Mouse (Mus musculus) heart, embryonic 14.5 days (tissue): Measurements from ENCODE around the gene Lpcat1. TPM values are rescaled to one million over a fixed set of nuclear protein-coding genes. Genes with fewer than 3 reads are reported as not detected.
A peak's percentile ranks its signal among the peaks of the same experiment; 100 is the strongest.

Experiments used
- ATAC-seq: fragments of 200-750 bp; cut with Nextera tagmentation; 2 replicates; pipeline ENCODE4 v1.8.0; 2017; ENCODE audit warnings: low read depth, moderate TSS enrichment; ENCODE audit not compliant: insufficient number of reproducible peaks, insufficient read depth, low FRiP score
- H3K27ac ChIP-seq, 2 experiments: fragments of 200-500 bp in 1 of 2; fragments of 300-500 bp in 1 of 2; sonication (generic) in 1 of 2; replicated peaks in 1 of 2; 2 replicates each; pipeline ENCODE4 v1.5.1; 2012 to 2014; ENCODE audit warnings: low read depth in 2 of 2, low read length in 2 of 2, control low read depth in 1 of 2, mild to moderate bottlenecking in 1 of 2, mixed read lengths in 1 of 2; ENCODE audit not compliant: control insufficient read depth in 1 of 2, insufficient read depth in 1 of 2
- H3K27me3 ChIP-seq: fragments of 300-500 bp; sonication (generic); 2 replicates; pipeline ENCODE4 v1.6.1; 2014; ENCODE audit warnings: mild to moderate bottlenecking, low read length, control low read depth; ENCODE audit not compliant: control insufficient read depth, insufficient read depth
- H3K36me3 ChIP-seq: fragments of 300-500 bp; sonication (generic); 2 replicates; pipeline ENCODE4 v1.6.1; 2014; ENCODE audit warnings: mild to moderate bottlenecking, control low read depth, low read length, mixed read lengths; ENCODE audit not compliant: control insufficient read depth, insufficient read depth
- H3K4me1 ChIP-seq, 2 experiments: fragments of 200-500 bp in 1 of 2; fragments of 300-500 bp in 1 of 2; sonication (generic) in 1 of 2; 2 replicates each; pipeline ENCODE4 v1.6.1; 2012 to 2014; ENCODE audit warnings: low read length in 2 of 2, control low read depth in 1 of 2, mixed read lengths in 1 of 2; ENCODE audit not compliant: control insufficient read depth in 2 of 2, insufficient read depth in 2 of 2
- H3K4me2 ChIP-seq: fragments of 300-500 bp; sonication (generic); 2 replicates; pipeline ENCODE4 v1.6.1; 2014; ENCODE audit warnings: mild to moderate bottlenecking, low read length
- H3K4me3 ChIP-seq, 2 experiments: fragments of 200-500 bp in 1 of 2; fragments of 300-500 bp in 1 of 2; sonication (generic) in 1 of 2; 2 replicates each; pipeline ENCODE4 v1.5.1; 2012 to 2014; ENCODE audit warnings: low read length in 2 of 2, mild to moderate bottlenecking in 2 of 2, control low read depth in 1 of 2, low read depth in 1 of 2, moderate library complexity in 1 of 2; ENCODE audit not compliant: control insufficient read depth in 1 of 2, insufficient read depth in 1 of 2
- H3K9ac ChIP-seq: fragments of 300-500 bp; sonication (generic); 2 replicates; pipeline ENCODE4 v1.6.1; 2014; ENCODE audit warnings: mild to moderate bottlenecking, low read length
- H3K9me3 ChIP-seq: fragments of 300-500 bp; sonication (generic); 2 replicates; pipeline ENCODE4 v1.6.1; 2016; ENCODE audit warnings: low read length, control low read depth; ENCODE audit not compliant: control insufficient read depth
- WGBS: fragments of 180-500 bp; shearing (Covaris S2); extraction: QIAGEN DNeasy Blood & Tissue Kit; methylation state at CpG from one replicate; pipeline ENCODE4 v1.1.7; 2014; 5-methylcytosine and 5-hydroxymethylcytosine counted together
- polyA plus RNA-seq: library from polyadenylated mRNA; unstranded; fragments of >200 nt; fragmentation: Nextera tagmentation; extraction: Ambion mirVana; gene quantifications from 2 replicates; pipeline ENCODE4 v1.2.1, GENCODE M21; 2014

Lpcat1 gene
- polyA plus RNA-seq, 1 experiment from 2014 or later = 19.1 TPM

- Histone ChIP-seq H3K4me3 (no peak overlapping the region), H3K4me1 (peaks cover under 1 to 6% of the 10 kb centered on the region in 2 experiments; a peak in 2 of 4 replicates), H3K27ac (no peak overlapping the region), H3K4me2 (no peak overlapping the region), H3K9ac (no peak overlapping the region), H3K9me3 (no peaks in the 10 kb centered on the region), H3K36me3 (no peaks in the 10 kb centered on the region), H3K27me3 (peaks cover 2% of the 10 kb centered on the region; the same call in 1 of the 2 replicates)
- ATAC-seq = no peak
- 80% methylated on average over 4 of the region's 4 CpGs for WGBS
Observed at GRCm38 (mm10) chr13:73441032-73441431, 26.0 kb upstream of the Lpcat1 start.

GRCm38 (mm10) chr13:73441686-73442085 lies 25.3 kb upstream of the Lpcat1 start:
- no peak for ATAC-seq
- Histone ChIP-seq H3K27me3 (peaks cover 2% of the 10 kb centered on the region; the same call in 1 of the 2 replicates), H3K4me2 (no peak overlapping the region), H3K36me3 (no peaks in the 10 kb centered on the region), H3K4me3 (no peak overlapping the region), H3K9ac (no peak overlapping the region), H3K9me3 (no peaks in the 10 kb centered on the region), H3K4me1 (peaks cover 5 to 9% of the 10 kb centered on the region in 2 experiments), H3K27ac (no peak overlapping the region)
- 84% methylated on average over 5 of the region's 5 CpGs for WGBS

- no peak for ATAC-seq
- Histone ChIP-seq H3K27me3 (peaks cover 2% of the 10 kb centered on the region; the same call in 1 of the 2 replicates), H3K36me3 (no peaks in the 10 kb centered on the region), H3K4me3 (no peak overlapping the region), H3K27ac (no peak overlapping the region), H3K4me2 (no peak overlapping the region), H3K9ac (no peak overlapping the region), H3K4me1 (peaks cover 8 to 11% of the 10 kb centered on the region in 2 experiments), H3K9me3 (no peaks in the 10 kb centered on the region)
- 72% methylated on average over 5 of the region's 5 CpGs for WGBS
Observed at GRCm38 (mm10) chr13:73442431-73442830, 24.6 kb upstream of the Lpcat1 start.

GRCm38 (mm10) chr13:73443093-73443821 lies 23.7 kb upstream of the Lpcat1 start:
- Histone ChIP-seq H3K36me3 (no peaks in the 10 kb centered on the region), H3K9me3 (no peaks in the 10 kb centered on the region), H3K27ac (no peak overlapping the region), H3K9ac (no peak overlapping the region), H3K4me1 (peaks cover 8 to 11% of the 10 kb centered on the region in 2 experiments), H3K4me2 (no peak overlapping the region), H3K4me3 (no peak overlapping the region), H3K27me3 (peaks cover 2% of the 10 kb centered on the region; the same call in 1 of the 2 replicates)
- 75% methylated on average over 4 of the region's 4 CpGs for WGBS
- no peak for ATAC-seq

GRCm38 (mm10) chr13:73445087-73445486 lies 21.9 kb upstream of the Lpcat1 start:
- Histone ChIP-seq H3K4me3 (no peak overlapping the region), H3K27me3 (no peaks in the 10 kb centered on the region), H3K4me1 (peaks cover 8 to 11% of the 10 kb centered on the region in 2 experiments), H3K4me2 (no peak overlapping the region), H3K27ac (no peak overlapping the region), H3K9ac (no peak overlapping the region), H3K9me3 (no peaks in the 10 kb centered on the region), H3K36me3 (no peaks in the 10 kb centered on the region)
- 68% methylated on average over 2 of the region's 2 CpGs for WGBS
- ATAC-seq = no peak

- no peak overlapping the region for H3K4me3 ChIP-seq
- H3K27me3 ChIP-seq = no peaks in the 10 kb centered on the region
- no peak for ATAC-seq
- 87% methylated on average over 2 of the region's 2 CpGs for whole genome bisulfite sequencing
- peaks cover 8 to 11% of the 10 kb centered on the region in 2 experiments for H3K4me1 ChIP-seq
- H3K27ac ChIP-seq = no peak overlapping the region
- no peaks in the 10 kb centered on the region for H3K9me3 ChIP-seq
- no peak overlapping the region for H3K9ac ChIP-seq
- H3K36me3 ChIP-seq = no peaks in the 10 kb centered on the region
- H3K4me2 ChIP-seq = no peak overlapping the region
Observed at GRCm38 (mm10) chr13:73446076-73446475, 20.9 kb upstream of the Lpcat1 start.

GRCm38 (mm10) chr13:73446494-73446893 lies 20.5 kb upstream of the Lpcat1 start:
- peak; percentile 37 for ATAC-seq
- WGBS = 65% methylated on average over 4 of the region's 4 CpGs
- H3K27ac ChIP-seq = peak overlapping the region; percentile 40 to 58; a peak in 3 of 4 replicates
- H3K9me3 ChIP-seq = no peaks in the 10 kb centered on the region
- H3K27me3 ChIP-seq = no peaks in the 10 kb centered on the region
- H3K36me3 ChIP-seq = no peaks in the 10 kb centered on the region
- H3K9ac ChIP-seq = no peak overlapping the region
- H3K4me2 ChIP-seq = no peak overlapping the region
- peaks cover 8 to 11% of the 10 kb centered on the region in 2 experiments for H3K4me1 ChIP-seq
- no peak overlapping the region for H3K4me3 ChIP-seq
